Mouse (Mus musculus) liver, embryonic 14.5 days (tissue): ENCODE measurements around the gene Irf1. TPM values are rescaled to one million over a fixed set of nuclear protein-coding genes. Genes with fewer than 3 reads are reported as not detected.

ENCODE experiments used
- ATAC-seq: fragments of 200-750 bp; cut with Nextera tagmentation; 2 replicates; pipeline ENCODE4 v1.8.0; 2017; ENCODE audit warnings: moderate number of reproducible peaks, mild to moderate bottlenecking, moderate library complexity; ENCODE audit not compliant: insufficient read depth
- DNase-seq, 3 experiments: peaks; one replicate each; pipeline ENCODE4 v3.0.0-alpha.2; 2012 to 2013; ENCODE audit warnings: low read depth in 3 of 3, low spot score in 3 of 3
- H3K27ac ChIP-seq: fragments of 300-500 bp; sonication (generic); 2 replicates; pipeline ENCODE4 v1.5.1; 2014; ENCODE audit warnings: moderate library complexity, mild to moderate bottlenecking, control low read depth, inconsistent platforms
- H3K27me3 ChIP-seq: fragments of 300-500 bp; sonication (generic); 2 replicates; pipeline ENCODE4 v1.6.1; 2014; ENCODE audit warnings: mild to moderate bottlenecking, low read length, moderate library complexity; ENCODE audit not compliant: control insufficient read depth, insufficient read depth
- H3K36me3 ChIP-seq: fragments of 300-500 bp; sonication (generic); replicated peaks from 2 replicates; pipeline ENCODE4 v1.6.1; 2014; ENCODE audit warnings: low read depth; ENCODE audit not compliant: control insufficient read depth, insufficient read depth
- H3K4me1 ChIP-seq, 2 experiments: fragments of 200-500 bp in 1 of 2; fragments of 300-500 bp in 1 of 2; sonication (generic) in 1 of 2; replicated peaks; 2 replicates each; pipeline ENCODE4 v1.6.1; 2012 to 2014; ENCODE audit warnings: antibody characterized with exemption in 1 of 2, inconsistent platforms in 1 of 2, low read length in 1 of 2; ENCODE audit not compliant: control insufficient read depth in 2 of 2, insufficient read depth in 2 of 2
- H3K4me2 ChIP-seq: fragments of 300-500 bp; sonication (generic); 2 replicates; pipeline ENCODE4 v1.6.1; 2014; ENCODE audit warnings: low read depth, mild to moderate bottlenecking, control low read depth, moderate library complexity
- H3K4me3 ChIP-seq, 2 experiments: fragments of 200-500 bp in 1 of 2; fragments of 300-500 bp in 1 of 2; sonication (generic) in 1 of 2; 2 replicates each; pipeline ENCODE4 v1.5.1; 2012 to 2014; ENCODE audit warnings: low read depth in 2 of 2, low read length in 2 of 2, mild to moderate bottlenecking in 2 of 2, control low read depth in 1 of 2, inconsistent platforms in 1 of 2, moderate library complexity in 1 of 2; ENCODE audit not compliant: insufficient read depth in 1 of 2
- H3K9ac ChIP-seq: fragments of 300-500 bp; sonication (generic); replicated peaks from 2 replicates; pipeline ENCODE4 v1.6.1; 2014; ENCODE audit warnings: mild to moderate bottlenecking, control low read depth, moderate library complexity
- H3K9me3 ChIP-seq: fragments of 300-500 bp; sonication (generic); 2 replicates; pipeline ENCODE4 v1.6.1; 2016; ENCODE audit warnings: low read length, mixed read lengths; ENCODE audit not compliant: control insufficient read depth
- CTCF ChIP-seq: IDR thresholded peaks from 2 replicates; pipeline ENCODE4 v1.5.1; 2016; ENCODE audit warnings: antibody characterized with exemption, low read depth, control low read depth
- EP300 ChIP-seq: IDR thresholded peaks from 2 replicates; pipeline ENCODE4 v1.6.1; 2016; ENCODE audit warnings: antibody characterized with exemption, low read depth
- WGBS: fragments of 180-500 bp; shearing (Covaris S2); extraction: QIAGEN DNeasy Blood & Tissue Kit; methylation state at CpG from one replicate; pipeline ENCODE4 v1.1.7; 2014; ENCODE audit not compliant: insufficient replicate concordance; 5-methylcytosine and 5-hydroxymethylcytosine counted together
- polyA plus RNA-seq, 2 experiments: library from polyadenylated mRNA; depleted of rRNA in 1 of 2; stranded (reverse) in 1 of 2; unstranded in 1 of 2; fragments of >200 nt; fragmentation: Nextera tagmentation in 1 of 2; extraction: Ambion mirVana in 1 of 2; gene quantifications; 2 replicates each; pipeline versions ENCODE4 v1.2.1 to v1.2.3; 2012 to 2014

Gene Irf1
- polyA plus RNA-seq, 2 experiments, result 5.4 to 8.1 TPM

GRCm38 (mm10) chr11:53804569-53805344 is 34.9 kb downstream of the Irf1 start:
- H3K4me2 ChIP-seq, result no peak overlapping the region
- no peaks in the 10 kb centered on the region for H3K27me3 ChIP-seq
- ATAC-seq (no peak), DNase-seq (no peak)
- H3K27ac ChIP-seq, result no peak overlapping the region
- peaks cover 0 to 6% of the 10 kb centered on the region in 2 experiments; a peak in 1 of 4 replicates for H3K4me1 ChIP-seq
- no peak overlapping the region for H3K9ac ChIP-seq
- no peaks in the 10 kb centered on the region for H3K36me3 ChIP-seq
- WGBS, result 72% methylated on average over 14 of the region's 14 CpGs
- H3K9me3 ChIP-seq, result no peaks in the 10 kb centered on the region
- no peak overlapping the region for H3K4me3 ChIP-seq
- TF ChIP-seq EP300 (no peak), CTCF (no peak)

DNA sequence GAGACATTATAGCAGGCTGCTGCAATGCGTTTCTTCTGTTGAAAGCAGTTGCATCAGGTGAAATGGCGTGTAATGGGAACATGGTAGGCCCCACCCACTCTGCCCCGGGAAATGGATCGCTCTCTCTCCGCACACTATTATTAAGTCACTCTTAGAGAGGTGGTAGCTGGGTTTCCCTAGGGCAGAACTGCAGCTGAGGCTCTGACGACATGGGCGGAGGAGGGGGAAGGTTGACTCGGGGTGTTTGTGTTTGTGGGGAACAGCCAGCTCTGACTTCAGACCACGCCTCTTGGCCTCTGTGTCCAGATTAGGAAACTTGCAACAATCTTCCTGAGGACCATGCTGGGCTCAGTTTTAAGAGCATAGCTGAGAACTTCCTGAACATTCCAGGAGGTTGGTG is 36.0 kb downstream of the Irf1 start:
- Histone ChIP-seq H3K4me3 (no peak overlapping the region), H3K27me3 (no peaks in the 10 kb centered on the region), H3K4me1 (peaks cover 0 to 8% of the 10 kb centered on the region in 2 experiments; a peak in 1 of 4 replicates), H3K9me3 (no peaks in the 10 kb centered on the region), H3K36me3 (no peaks in the 10 kb centered on the region), H3K4me2 (no peak overlapping the region), H3K27ac (no peak overlapping the region), H3K9ac (no peak overlapping the region)
- no peak for ATAC-seq
- no peak for DNase-seq
- WGBS, result 53% methylated on average over 9 of the region's 9 CpGs
- TF ChIP-seq EP300 (no peak), CTCF (no peak)

- H3K36me3 ChIP-seq, result no peaks in the 10 kb centered on the region
- H3K4me3 ChIP-seq, result no peak overlapping the region
- H3K27ac ChIP-seq, result no peak overlapping the region
- no peak overlapping the region for H3K9ac ChIP-seq
- ATAC-seq (no peak), DNase-seq (no peak)
- no peaks in the 10 kb centered on the region for H3K9me3 ChIP-seq
- no peak overlapping the region for H3K4me2 ChIP-seq
- WGBS, result 35% methylated on average over 5 of the region's 5 CpGs
- peaks cover 0 to 2% of the 10 kb centered on the region in 2 experiments; a peak in 1 of 4 replicates for H3K4me1 ChIP-seq
- H3K27me3 ChIP-seq, result no peaks in the 10 kb centered on the region
- TF ChIP-seq EP300 (no peak), CTCF (no peak)
Measured at GRCm38 (mm10) chr11:53809354-53809753, 39.5 kb downstream of the Irf1 start.

DNA sequence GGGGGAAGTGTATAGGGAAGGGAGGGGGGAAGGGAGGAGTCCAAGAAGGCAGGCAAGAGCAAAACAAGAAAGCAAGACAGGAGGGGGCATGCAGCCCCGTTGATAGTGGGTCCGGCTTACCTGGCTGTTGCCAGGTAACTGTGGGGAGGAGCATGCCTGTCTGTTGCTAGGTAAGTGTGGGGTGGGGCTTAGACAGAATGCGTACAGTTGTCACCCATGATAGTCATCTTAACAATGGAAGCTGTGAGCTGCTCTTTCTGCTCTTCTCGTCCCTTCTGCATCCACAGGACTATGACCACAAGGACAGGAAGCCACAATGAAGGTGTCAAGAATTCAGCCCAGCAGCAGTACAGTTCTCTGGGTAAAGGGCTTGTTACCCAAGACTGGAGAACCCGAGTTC is 40.3 kb downstream of the Irf1 start:
- ATAC-seq, result no peak
- no peak for DNase-seq
- H3K36me3 ChIP-seq, result no peaks in the 10 kb centered on the region
- H3K27ac ChIP-seq, result no peak overlapping the region
- H3K4me2 ChIP-seq, result no peak overlapping the region
- whole genome bisulfite sequencing, result 34% methylated on average over 5 of the region's 5 CpGs
- no peaks in the 10 kb centered on the region for H3K27me3 ChIP-seq
- no peak overlapping the region for H3K4me3 ChIP-seq
- peaks cover 0 to 2% of the 10 kb centered on the region in 2 experiments; a peak in 1 of 4 replicates for H3K4me1 ChIP-seq
- H3K9ac ChIP-seq, result no peak overlapping the region
- H3K9me3 ChIP-seq, result no peaks in the 10 kb centered on the region
- no peak for TF ChIP-seq EP300
- TF ChIP-seq CTCF, result no peak

DNA sequence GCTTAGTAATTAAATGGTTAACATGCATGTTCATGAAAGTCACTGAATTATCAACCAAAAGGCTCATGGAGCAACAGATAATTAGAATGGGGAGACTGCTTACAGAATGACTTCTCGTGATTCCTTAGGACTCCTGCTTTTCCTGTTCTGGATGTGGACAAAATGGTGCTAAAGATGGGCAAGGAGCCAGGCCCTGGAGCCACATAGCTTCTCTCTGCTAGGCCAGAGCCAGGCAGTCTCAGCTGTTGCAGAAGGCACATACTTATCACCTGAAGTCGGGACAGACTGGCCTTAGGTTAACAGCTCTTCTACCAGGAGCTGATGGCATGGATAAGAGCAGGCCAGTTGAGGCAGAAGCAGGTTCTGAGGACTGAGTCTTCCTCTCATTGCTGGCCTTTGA is 40.9 kb downstream of the Irf1 start:
- no peaks in the 10 kb centered on the region for H3K36me3 ChIP-seq
- H3K9me3 ChIP-seq, result no peaks in the 10 kb centered on the region
- ATAC-seq, result no peak
- no peak overlapping the region for H3K4me3 ChIP-seq
- no peak overlapping the region for H3K9ac ChIP-seq
- H3K27ac ChIP-seq, result no peak overlapping the region
- H3K4me1 ChIP-seq, result peaks cover 0 to 2% of the 10 kb centered on the region in 2 experiments; a peak in 1 of 4 replicates
- no peak overlapping the region for H3K4me2 ChIP-seq
- 24% methylated on average over 2 of the region's 2 CpGs for WGBS
- H3K27me3 ChIP-seq, result no peaks in the 10 kb centered on the region
- TF ChIP-seq CTCF (no peak), EP300 (no peak)
- no peak for DNase-seq
